Mouse (Mus musculus) cerebellum, postnatal 14 days (tissue): ENCODE measurements around the gene Plxna2.

Source experiments
- DNase-seq, 2 experiments: peaks; one replicate each; pipeline ENCODE4 v3.0.0; 2021; ENCODE audit warnings: mixed read lengths in 2 of 2

The Plxna2 gene

DNA sequence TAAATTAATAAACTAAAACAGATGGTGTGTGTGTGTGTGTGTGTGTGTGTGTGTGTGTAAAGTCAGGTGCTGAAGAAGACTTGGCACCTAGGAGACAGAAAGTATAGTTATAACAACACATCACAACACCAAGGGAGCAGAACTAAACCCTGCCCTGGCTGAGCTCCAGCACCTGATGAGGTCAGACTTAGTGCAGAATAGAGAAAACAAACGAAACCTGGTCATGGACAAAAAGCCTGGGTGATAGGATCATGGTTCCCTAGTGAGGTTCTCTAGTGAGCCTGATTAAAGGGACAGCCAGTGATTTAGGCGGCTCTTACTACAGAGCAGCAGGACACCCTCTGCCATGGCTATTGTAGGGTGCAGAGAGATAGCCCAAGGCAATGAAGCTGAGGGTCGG, 218.2 kb downstream of the Plxna2 start:
- no peak for DNase-seq

DNA sequence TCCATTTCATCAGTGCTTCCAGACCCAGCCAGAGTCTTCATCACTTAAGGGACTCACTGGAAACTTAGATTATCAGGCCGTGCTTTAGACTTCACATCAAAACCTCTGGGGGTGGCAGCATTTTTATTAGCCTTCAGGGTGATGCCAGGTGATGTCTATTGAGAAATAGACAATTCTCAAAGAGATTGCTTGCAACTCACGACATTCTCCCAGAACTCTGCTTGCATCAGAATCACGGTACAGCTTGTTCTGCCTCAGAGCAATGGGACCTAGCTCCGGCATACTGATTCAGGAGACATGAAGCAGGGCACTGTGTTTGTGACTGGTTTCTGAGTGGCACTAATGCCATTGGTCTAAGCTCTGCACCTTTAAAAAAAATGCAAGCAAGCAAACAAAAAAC, 218.7 kb downstream of the Plxna2 start:
- DNase-seq: no peak

DNA sequence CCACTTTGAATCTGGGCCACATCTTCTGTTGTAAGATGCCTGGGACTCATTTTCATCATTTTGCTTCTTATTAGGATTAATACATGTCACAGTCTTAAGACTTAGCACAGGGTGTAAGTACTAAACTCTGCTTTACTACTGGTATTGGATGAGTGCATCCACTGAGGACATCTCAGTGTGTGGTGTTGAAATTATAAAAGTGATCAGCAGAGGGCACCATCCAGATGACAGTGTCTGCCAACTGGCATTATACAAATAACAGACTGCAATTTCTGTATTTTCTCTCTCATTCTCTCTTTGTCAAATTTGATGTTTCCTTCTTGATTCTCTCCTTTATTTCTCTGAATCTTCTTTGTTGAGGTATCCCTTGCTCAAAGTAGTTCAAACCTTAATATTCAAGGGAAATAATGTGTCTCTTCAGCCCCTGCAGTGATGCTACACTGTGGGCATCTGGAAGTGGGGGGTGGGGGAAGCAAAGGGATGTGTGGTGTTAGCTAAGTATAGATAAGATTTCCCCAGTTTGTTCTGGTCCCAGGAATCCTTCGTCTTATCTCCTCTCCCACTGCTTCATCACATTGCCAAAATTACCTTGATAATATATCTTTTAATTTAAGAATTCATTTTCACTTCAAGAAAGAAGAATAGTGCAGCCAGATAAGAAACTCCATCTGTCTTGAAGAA, 221.4 kb downstream of the Plxna2 start:
- peak; percentile 75 to 77 for DNase-seq

DNA sequence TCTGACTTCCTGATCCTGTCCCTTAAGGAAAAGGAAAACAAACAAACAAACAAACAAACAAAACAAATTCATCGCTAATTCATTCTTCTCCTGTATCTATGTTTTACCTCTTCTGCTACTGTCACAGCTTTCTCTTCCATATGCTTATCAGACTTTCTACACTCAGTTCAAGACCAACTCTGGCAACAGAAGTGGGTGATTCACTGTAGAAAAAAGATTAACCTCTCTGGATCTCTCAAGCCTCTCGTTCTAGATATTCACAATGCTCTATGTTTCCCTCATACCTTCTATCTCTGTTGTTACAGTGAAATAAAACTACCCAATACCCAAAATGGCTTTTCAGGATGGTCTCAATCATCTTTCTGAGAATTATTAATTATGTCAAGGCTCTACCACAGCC, 225.0 kb downstream of the Plxna2 start:
- no peak for DNase-seq

DNA sequence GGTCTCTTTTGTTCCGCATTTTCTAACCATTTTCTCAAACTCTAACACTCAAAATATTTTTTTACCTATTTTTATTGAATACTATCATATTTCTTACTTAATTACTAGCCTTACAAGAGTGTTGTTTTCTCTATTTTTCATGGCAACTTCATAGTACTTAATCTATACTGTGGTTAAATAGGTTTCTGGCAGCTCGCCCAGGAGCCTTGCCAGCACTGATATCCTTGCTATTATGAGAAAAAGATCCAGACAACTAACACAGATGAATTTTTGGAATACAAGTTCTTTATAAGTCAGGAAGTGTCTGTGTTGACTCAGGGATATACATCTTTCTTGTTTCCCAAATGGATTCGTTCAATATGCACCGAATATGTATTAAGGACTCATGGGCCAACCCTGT, 229.0 kb downstream of the Plxna2 start:
- DNase-seq: peak in 1 of 2 experiments; percentile 10

DNA sequence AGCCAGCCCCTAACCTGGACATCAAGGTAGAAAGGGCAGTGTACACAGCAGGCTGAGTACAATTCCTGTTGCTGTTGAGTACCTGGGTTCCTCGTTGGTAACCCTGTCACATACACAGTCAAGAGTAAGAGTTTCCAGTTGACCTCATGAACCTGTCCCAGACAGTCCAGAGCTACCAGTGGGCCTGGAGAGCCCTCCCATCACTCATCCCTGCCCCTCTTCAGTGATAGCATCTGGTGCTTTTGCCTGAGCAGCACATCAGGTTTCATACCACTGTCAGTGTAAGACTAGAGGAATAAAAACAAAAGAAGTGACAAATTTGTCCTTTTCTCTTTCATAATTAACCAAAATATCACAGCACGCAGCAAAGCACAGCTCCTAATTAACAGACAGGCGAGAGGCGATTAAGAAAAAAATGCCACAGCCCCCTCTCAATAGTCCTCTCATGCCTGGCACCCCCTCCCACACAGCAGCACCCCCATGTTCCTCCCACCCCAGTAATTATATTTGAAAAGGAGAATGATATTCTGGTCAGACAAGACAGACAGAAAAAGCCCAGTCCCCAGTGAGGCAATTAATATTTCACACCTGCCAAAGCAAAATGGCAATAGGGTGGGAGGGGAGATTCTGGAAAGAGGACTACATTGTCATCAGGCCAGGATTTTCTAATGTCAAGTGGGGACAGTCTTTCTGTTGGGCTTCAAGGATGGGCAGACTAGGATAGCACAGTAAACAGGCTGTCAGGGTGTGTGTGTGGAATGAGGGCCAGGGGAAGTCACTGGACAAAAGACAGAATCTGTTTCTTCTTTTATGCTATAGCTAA, 233.4 kb downstream of the Plxna2 start:
- DNase-seq: peak; percentile 16 to 31

DNA sequence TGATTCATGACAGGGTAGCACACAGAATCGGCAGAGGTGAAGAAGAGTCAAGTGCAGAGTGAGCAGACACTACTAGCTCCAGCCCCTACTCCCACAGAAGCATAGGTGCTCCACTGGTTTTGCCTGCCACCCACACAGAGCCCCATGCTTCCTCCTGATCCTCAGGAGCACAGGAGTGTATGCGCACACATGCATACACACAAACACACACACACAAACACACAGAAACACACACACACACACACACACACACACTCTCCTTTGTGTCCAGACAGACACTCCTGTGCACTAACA, 234.0 kb downstream of the Plxna2 start:
- DNase-seq: peak; percentile 17 to 24
